Mouse (Mus musculus) forebrain, embryonic 16.5 days (tissue): ENCODE measurements at regions not wholly inside any gene's neighbourhood (a gene's known extent, or its start where the extent isn't known, plus 50 kb on each side); places are given as distances from the start of the nearest gene placed in this dataset.

Source experiments
- ATAC-seq: fragments of 200-750 bp; cut with Nextera tagmentation; 2 replicates; pipeline ENCODE4 v1.8.0; 2017; ENCODE audit warnings: mild to moderate bottlenecking, moderate library complexity
- H3K27ac ChIP-seq: fragments of 300-500 bp; sonication (generic); 2 replicates; pipeline ENCODE4 v1.5.1; 2014; ENCODE audit warnings: low read length, control low read depth
- H3K27me3 ChIP-seq: fragments of 300-500 bp; sonication (generic); replicated peaks from 2 replicates; pipeline ENCODE4 v1.6.1; 2014; ENCODE audit warnings: low read length; ENCODE audit not compliant: control insufficient read depth, insufficient read depth
- H3K36me3 ChIP-seq: fragments of 300-500 bp; sonication (generic); 2 replicates; pipeline ENCODE4 v1.6.1; 2014; ENCODE audit not compliant: control insufficient read depth, insufficient read depth
- H3K4me1 ChIP-seq: fragments of 300-500 bp; sonication (generic); replicated peaks from 2 replicates; pipeline ENCODE4 v1.6.1; 2014; ENCODE audit warnings: low read length; ENCODE audit not compliant: control insufficient read depth, insufficient read depth
- H3K4me2 ChIP-seq: fragments of 300-500 bp; sonication (generic); 2 replicates; pipeline ENCODE4 v1.6.1; 2014; ENCODE audit warnings: mild to moderate bottlenecking, low read length, control low read depth
- H3K4me3 ChIP-seq: fragments of 300-500 bp; sonication (generic); replicated peaks from 2 replicates; pipeline ENCODE4 v1.5.1; 2014; ENCODE audit warnings: mild to moderate bottlenecking, low read length, control low read depth
- H3K9ac ChIP-seq: fragments of 300-500 bp; sonication (generic); replicated peaks from 2 replicates; pipeline ENCODE4 v1.6.1; 2014; ENCODE audit warnings: low read depth, low read length, control low read depth
- H3K9me3 ChIP-seq: fragments of 300-500 bp; sonication (generic); 2 replicates; pipeline ENCODE4 v1.6.1; 2016; ENCODE audit warnings: low read length; ENCODE audit not compliant: control insufficient read depth
- WGBS: fragments of 180-500 bp; shearing (Covaris S2); extraction: QIAGEN DNeasy Blood & Tissue Kit; methylation state at CpG from one replicate; pipeline ENCODE4 v1.1.7; 2014; 5-methylcytosine and 5-hydroxymethylcytosine counted together

- Histone ChIP-seq H3K4me3 (no peak overlapping the region), H3K27ac (no peak overlapping the region), H3K9ac (no peak overlapping the region), H3K36me3 (no peaks in the 10 kb centered on the region), H3K4me1 (no peaks in the 10 kb centered on the region), H3K27me3 (no peaks in the 10 kb centered on the region), H3K9me3 (no peaks in the 10 kb centered on the region), H3K4me2 (no peak overlapping the region)
- no peak for ATAC-seq
- WGBS: 52% methylated on average over 8 of the region's 8 CpGs
These were observed 324.0 kb upstream of the Nfe2l3 start for GRCm38 (mm10) chr6:51108336-51108956.

- Histone ChIP-seq H3K4me1 (0 out of 2 replicates have a peak, but pooled peaks cover 2% of the 10 kb centered on the region), H3K4me3 (no peak overlapping the region), H3K9ac (no peak overlapping the region), H3K36me3 (no peaks in the 10 kb centered on the region), H3K4me2 (no peak overlapping the region), H3K27me3 (no peaks in the 10 kb centered on the region), H3K27ac (no peak overlapping the region), H3K9me3 (no peaks in the 10 kb centered on the region)
- WGBS: 94% methylated on average over 3 of the region's 3 CpGs
- ATAC-seq: no peak
These were observed 321.9 kb upstream of the Nfe2l3 start for GRCm38 (mm10) chr6:51110596-51110995.

- Histone ChIP-seq H3K27me3 (no peaks in the 10 kb centered on the region), H3K27ac (no peak overlapping the region), H3K36me3 (no peaks in the 10 kb centered on the region), H3K9ac (no peak overlapping the region), H3K4me1 (0 out of 2 replicates have a peak, but pooled peaks cover 2% of the 10 kb centered on the region), H3K4me2 (no peak overlapping the region), H3K9me3 (no peaks in the 10 kb centered on the region), H3K4me3 (no peak overlapping the region)
- peak; percentile 50; the same call in 1 of the 2 replicates for ATAC-seq
- 10% methylated on average over 10 of the region's 10 CpGs for WGBS
These were observed 317.7 kb upstream of the Nfe2l3 start for GRCm38 (mm10) chr6:51114604-51115333.

GRCm38 (mm10) chr6:51118833-51119535, 313.5 kb upstream of the Nfe2l3 start:
- no peak for ATAC-seq

DNA sequence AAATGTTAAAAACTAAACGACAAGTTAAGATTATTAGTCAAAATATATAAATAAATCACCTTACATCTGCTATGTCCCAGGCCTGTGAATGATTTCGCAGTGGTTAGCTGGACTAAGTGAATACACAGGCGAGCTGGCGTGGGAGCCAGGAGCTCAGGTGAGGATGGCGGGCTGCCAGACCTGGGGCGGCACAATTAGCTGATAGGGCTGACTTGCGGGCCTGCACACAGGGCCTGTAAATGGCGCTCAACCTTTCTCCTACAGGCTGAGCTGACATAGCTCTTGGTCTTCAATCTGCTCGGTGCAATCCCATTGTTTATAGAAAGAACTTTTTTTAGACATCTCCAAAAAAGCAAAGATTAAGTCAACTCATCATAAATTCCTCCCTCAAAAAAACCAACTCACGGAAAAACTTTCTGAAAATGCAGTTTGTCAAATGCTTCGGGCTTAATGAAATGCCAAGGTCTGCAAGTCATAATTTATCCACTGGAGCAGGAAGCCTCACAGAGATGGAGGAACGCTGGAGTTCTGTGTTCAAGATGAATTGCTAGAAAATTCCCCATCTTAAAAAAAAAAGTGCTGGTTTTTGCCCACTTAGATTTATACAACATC, 312.7 kb upstream of the Nfe2l3 start:
- Histone ChIP-seq H3K4me3 (no peak overlapping the region), H3K9ac (no peak overlapping the region), H3K27me3 (no peaks in the 10 kb centered on the region), H3K27ac (no peak overlapping the region), H3K9me3 (no peaks in the 10 kb centered on the region), H3K4me2 (no peak overlapping the region), H3K36me3 (no peaks in the 10 kb centered on the region), H3K4me1 (0 out of 2 replicates have a peak, but pooled peaks cover 2% of the 10 kb centered on the region)
- ATAC-seq: no peak
- WGBS: 82% methylated on average over 12 of the region's 12 CpGs

More at GRCm38 (mm10) chr6:51118833-51119535, 313.5 kb upstream of the Nfe2l3 start:
- Histone ChIP-seq H3K9me3 (no peaks in the 10 kb centered on the region), H3K4me2 (no peak overlapping the region), H3K9ac (no peak overlapping the region), H3K27ac (no peak overlapping the region), H3K4me1 (0 out of 2 replicates have a peak, but pooled peaks cover 2% of the 10 kb centered on the region), H3K36me3 (no peaks in the 10 kb centered on the region), H3K27me3 (no peaks in the 10 kb centered on the region), H3K4me3 (no peak overlapping the region)
- 69% methylated on average over 9 of the region's 9 CpGs for WGBS

DNA sequence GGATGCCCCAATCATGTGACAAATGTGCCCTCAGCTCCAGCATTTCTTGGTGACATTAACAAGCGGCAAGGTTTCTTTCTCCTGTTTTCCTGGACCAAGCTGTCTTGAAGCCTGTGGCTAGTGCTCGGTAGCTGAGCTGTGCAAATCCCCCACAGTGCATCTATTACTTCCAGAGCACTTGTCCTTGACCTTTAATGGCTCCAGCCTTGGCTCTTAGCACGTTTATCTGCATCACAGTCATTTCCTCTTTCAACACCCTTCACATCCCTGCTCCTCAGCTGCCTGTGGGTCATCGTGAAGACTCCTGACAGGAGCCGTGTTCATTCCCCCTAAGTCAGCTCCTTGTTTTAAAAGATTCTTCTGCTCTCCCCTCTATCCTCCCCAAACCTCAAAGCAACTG, 309.5 kb upstream of the Nfe2l3 start:
- no peak for ATAC-seq
- Histone ChIP-seq H3K4me2 (no peak overlapping the region), H3K4me3 (no peak overlapping the region), H3K9me3 (no peaks in the 10 kb centered on the region), H3K9ac (no peak overlapping the region), H3K36me3 (no peaks in the 10 kb centered on the region), H3K27ac (no peak overlapping the region), H3K4me1 (no peaks in the 10 kb centered on the region), H3K27me3 (no peaks in the 10 kb centered on the region)
- WGBS: 69% methylated on average over 5 of the region's 5 CpGs

GRCm38 (mm10) chr6:51127851-51128250, 304.6 kb upstream of the Nfe2l3 start:
- H3K36me3 ChIP-seq: no peaks in the 10 kb centered on the region
- no peaks in the 10 kb centered on the region for H3K4me1 ChIP-seq
- no peak for ATAC-seq
- H3K9me3 ChIP-seq: no peaks in the 10 kb centered on the region
- no peak overlapping the region for H3K9ac ChIP-seq
- H3K4me2 ChIP-seq: no peak overlapping the region
- H3K4me3 ChIP-seq: no peak overlapping the region
- no peaks in the 10 kb centered on the region for H3K27me3 ChIP-seq
- H3K27ac ChIP-seq: no peak overlapping the region
- WGBS: 38% methylated on average over 6 of the region's 6 CpGs

- 96% methylated on average over 13 of the region's 13 CpGs for WGBS
- Histone ChIP-seq H3K4me1 (no peaks in the 10 kb centered on the region), H3K27me3 (no peaks in the 10 kb centered on the region), H3K4me3 (no peak overlapping the region), H3K36me3 (no peaks in the 10 kb centered on the region), H3K9me3 (no peaks in the 10 kb centered on the region), H3K9ac (no peak overlapping the region), H3K27ac (no peak overlapping the region), H3K4me2 (no peak overlapping the region)
- ATAC-seq: no peak
These were observed 303.4 kb upstream of the Nfe2l3 start for GRCm38 (mm10) chr6:51129096-51129495.

DNA sequence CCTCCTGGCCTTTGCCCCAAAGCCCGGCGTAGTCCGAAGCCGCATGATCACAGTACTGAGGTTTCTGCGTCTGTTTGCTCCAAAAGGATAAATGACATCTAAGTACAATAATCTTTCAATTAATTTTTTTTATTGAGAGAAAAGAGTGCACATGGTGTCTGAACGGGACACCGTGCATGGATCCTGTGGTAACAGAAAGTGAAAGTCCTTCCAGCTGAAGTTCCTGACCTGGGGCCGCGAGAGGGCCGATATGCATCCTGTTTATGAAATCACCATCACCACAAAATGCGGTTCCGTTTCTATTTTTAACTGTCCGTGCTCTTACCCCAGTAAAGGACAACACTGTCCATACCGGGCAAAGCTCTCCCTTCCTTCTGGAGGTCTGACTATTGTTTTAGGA, 302.9 kb upstream of the Nfe2l3 start:
- no peaks in the 10 kb centered on the region for H3K9me3 ChIP-seq
- H3K27ac ChIP-seq: no peak overlapping the region
- H3K27me3 ChIP-seq: no peaks in the 10 kb centered on the region
- no peaks in the 10 kb centered on the region for H3K36me3 ChIP-seq
- 93% methylated on average over 14 of the region's 14 CpGs for WGBS
- ATAC-seq: no peak
- no peak overlapping the region for H3K4me2 ChIP-seq
- no peak overlapping the region for H3K4me3 ChIP-seq
- H3K9ac ChIP-seq: no peak overlapping the region
- H3K4me1 ChIP-seq: no peaks in the 10 kb centered on the region
